Mouse (Mus musculus) liver, postnatal 0 days (tissue): ENCODE results near the gene Gm9573. TPM values are rescaled to one million over a fixed set of nuclear protein-coding genes. Genes with fewer than 3 reads are reported as not detected.
A peak's percentile ranks its signal among the peaks of the same experiment; 100 is the strongest.

ENCODE experiments used
- ATAC-seq: fragments of 200-750 bp; cut with Nextera tagmentation; 2 replicates; pipeline ENCODE4 v1.8.0; 2017; ENCODE audit warnings: mild to moderate bottlenecking, moderate library complexity
- DNase-seq: peaks from one replicate; pipeline ENCODE4 v3.0.0-alpha.2; 2016
- H3K27ac ChIP-seq: fragments of 300-500 bp; sonication (generic); 2 replicates; pipeline ENCODE4 v1.5.1; 2014; ENCODE audit warnings: antibody characterized with exemption, moderate library complexity, mild to moderate bottlenecking, low read depth
- H3K27me3 ChIP-seq: fragments of 300-500 bp; sonication (generic); 2 replicates; pipeline ENCODE4 v1.6.1; 2014; ENCODE audit warnings: low read length, control low read depth, mixed read lengths; ENCODE audit not compliant: insufficient read depth
- H3K36me3 ChIP-seq: fragments of 300-500 bp; sonication (generic); replicated peaks from 2 replicates; pipeline ENCODE4 v1.6.1; 2014; ENCODE audit warnings: mild to moderate bottlenecking, control low read depth, low read length, moderate library complexity, mixed read lengths; ENCODE audit not compliant: insufficient read depth
- H3K4me1 ChIP-seq: fragments of 300-500 bp; sonication (generic); 2 replicates; pipeline ENCODE4 v1.6.1; 2014; ENCODE audit warnings: antibody characterized with exemption, mild to moderate bottlenecking, control low read depth; ENCODE audit not compliant: insufficient read depth
- H3K4me2 ChIP-seq: fragments of 300-500 bp; sonication (generic); 2 replicates; pipeline ENCODE4 v1.6.1; 2014; ENCODE audit warnings: low read depth, mild to moderate bottlenecking, low read length, moderate library complexity, mixed read lengths
- H3K4me3 ChIP-seq: fragments of 300-500 bp; sonication (generic); 2 replicates; pipeline ENCODE4 v1.5.1; 2014; ENCODE audit warnings: low read depth, low read length
- H3K9ac ChIP-seq: fragments of 300-500 bp; sonication (generic); replicated peaks from 2 replicates; pipeline ENCODE4 v1.6.1; 2014; ENCODE audit warnings: mild to moderate bottlenecking, moderate library complexity
- H3K9me3 ChIP-seq: fragments of 300-500 bp; sonication (generic); 2 replicates; pipeline ENCODE4 v1.6.1; 2016; ENCODE audit warnings: mild to moderate bottlenecking, control low read depth, low read length, mixed read lengths
- CTCF ChIP-seq: sonication (generic); IDR thresholded peaks from 2 replicates; pipeline ENCODE4 v1.5.1; 2016; ENCODE audit warnings: antibody characterized with exemption, low read depth
- EP300 ChIP-seq: IDR thresholded peaks from 2 replicates; pipeline ENCODE4 v1.6.1; 2016; ENCODE audit warnings: antibody characterized with exemption, low read depth, mild to moderate bottlenecking
- WGBS: fragments of 180-500 bp; shearing (Covaris S2); extraction: QIAGEN DNeasy Blood & Tissue Kit; methylation state at CpG from one replicate; pipeline ENCODE4 v1.1.7; 2014; ENCODE audit not compliant: insufficient replicate concordance; 5-methylcytosine and 5-hydroxymethylcytosine counted together
- polyA plus RNA-seq: library from polyadenylated mRNA; unstranded; fragments of >200 nt; fragmentation: Nextera tagmentation; extraction: Ambion mirVana; gene quantifications from 2 replicates; pipeline ENCODE4 v1.2.1, GENCODE M21; 2015

Gm9573 gene
- polyA plus RNA-seq, result not detected in 2 replicates

GRCm38 (mm10) chr17:35626537-35626936, at the start of gene Gm9573:
Gm9573 (minus strand) TSS chr17:35626637.
- DNase-seq (no peak), ATAC-seq (no peak)
- Histone ChIP-seq H3K4me3 (no peak within 1 kb of the TSS), H3K4me1 (no peaks in the 10 kb centered on the region), H3K9me3 (no peaks in the 10 kb centered on the region), H3K9ac (no peak within 1 kb of the TSS), H3K36me3 (no peaks in the 10 kb centered on the region), H3K27me3 (no peaks in the 10 kb centered on the region), H3K27ac (no peak within 1 kb of the TSS), H3K4me2 (no peak within 1 kb of the TSS)
- no peak for TF ChIP-seq EP300
- TF ChIP-seq CTCF, result no peak
- WGBS, result 71% methylated on average over 7 of the region's 7 CpGs

GRCm38 (mm10) chr17:35673416-35674035, 47.1 kb upstream of the Gm9573 start, which contains the start of gene Gtf2h4:
Gtf2h4 (minus strand) TSS chr17:35673739.
- Histone ChIP-seq H3K36me3 (0 out of 2 replicates have a peak, but pooled peaks cover 5% of the 10 kb centered on the region), H3K27me3 (no peaks in the 10 kb centered on the region), H3K4me3 (peak within 1 kb of the TSS; percentile 84), H3K4me2 (peak within 1 kb of the TSS; percentile 93), H3K4me1 (peaks cover 3% of the 10 kb centered on the region), H3K9me3 (no peaks in the 10 kb centered on the region), H3K9ac (peak within 1 kb of the TSS; percentile 90), H3K27ac (0 out of 2 replicates have a peak within 1 kb of the TSS, but pooled peaks have one; percentile 34)
- peak; percentile 83 for DNase-seq
- TF ChIP-seq EP300 (no peak), CTCF (no peak)
- 1% methylated on average over 23 of the region's 23 CpGs for WGBS
- ATAC-seq, result peak; percentile 100

- ATAC-seq (no peak), DNase-seq (no peak)
- peaks cover 3% of the 10 kb centered on the region for H3K4me1 ChIP-seq
- TF ChIP-seq CTCF, result no peak
- TF ChIP-seq EP300, result no peak
- H3K4me3 ChIP-seq, result no peak overlapping the region
- 0 out of 2 replicates have a peak, but pooled peaks cover 5% of the 10 kb centered on the region for H3K36me3 ChIP-seq
- no peak overlapping the region for H3K27ac ChIP-seq
- no peaks in the 10 kb centered on the region for H3K27me3 ChIP-seq
- H3K9me3 ChIP-seq, result no peaks in the 10 kb centered on the region
- no peak overlapping the region for H3K9ac ChIP-seq
- no peak overlapping the region for H3K4me2 ChIP-seq
- 84% methylated on average over 6 of the region's 6 CpGs for WGBS
Observed at GRCm38 (mm10) chr17:35672527-35672926, 46.1 kb upstream of the Gm9573 start.

- Histone ChIP-seq H3K27ac (no peak overlapping the region), H3K4me2 (no peak overlapping the region), H3K9me3 (no peaks in the 10 kb centered on the region), H3K27me3 (no peaks in the 10 kb centered on the region), H3K4me1 (peaks cover 7% of the 10 kb centered on the region), H3K4me3 (no peak overlapping the region), H3K9ac (no peak overlapping the region), H3K36me3 (0 out of 2 replicates have a peak, but pooled peaks cover 5% of the 10 kb centered on the region)
- DNase-seq (no peak), ATAC-seq (no peak)
- 84% methylated on average over 6 of the region's 6 CpGs for WGBS
- no peak for TF ChIP-seq CTCF
- no peak for TF ChIP-seq EP300
Observed at GRCm38 (mm10) chr17:35671846-35672245, 45.4 kb upstream of the Gm9573 start.

- no peaks in the 10 kb centered on the region for H3K9me3 ChIP-seq
- WGBS, result 86% methylated on average over 9 of the region's 9 CpGs
- DNase-seq, result no peak
- no peak for ATAC-seq
- no peaks in the 10 kb centered on the region for H3K27me3 ChIP-seq
- TF ChIP-seq CTCF (no peak), EP300 (no peak)
- no peak overlapping the region for H3K9ac ChIP-seq
- 0 out of 2 replicates have a peak, but pooled peaks cover 5% of the 10 kb centered on the region for H3K36me3 ChIP-seq
- no peak overlapping the region for H3K27ac ChIP-seq
- no peak overlapping the region for H3K4me3 ChIP-seq
- H3K4me1 ChIP-seq, result peaks cover 10% of the 10 kb centered on the region
- H3K4me2 ChIP-seq, result no peak overlapping the region
Observed at GRCm38 (mm10) chr17:35669731-35670130, 43.3 kb upstream of the Gm9573 start.

GRCm38 (mm10) chr17:35667334-35668065, 41.1 kb upstream of the Gm9573 start, which contains the start of gene Vars2:
Vars2 (minus strand) TSS chr17:35667592.
- Histone ChIP-seq H3K27ac (peak within 1 kb of the TSS; percentile 41), H3K4me2 (peak within 1 kb of the TSS; percentile 94), H3K27me3 (no peaks in the 10 kb centered on the region), H3K9me3 (no peaks in the 10 kb centered on the region), H3K9ac (peak within 1 kb of the TSS; percentile 76), H3K4me1 (peaks cover 8% of the 10 kb centered on the region; the same call in 1 of the 2 replicates), H3K36me3 (peaks cover 11% of the 10 kb centered on the region; the same call in 1 of the 2 replicates), H3K4me3 (peak within 1 kb of the TSS; percentile 78)
- ATAC-seq (peak; percentile 90), DNase-seq (peak; percentile 97)
- under 1% methylated on average over 61 of the region's 61 CpGs for WGBS
- TF ChIP-seq EP300 (no peak), CTCF (no peak)
